Mouse (Mus musculus) heart, adult 2 months (tissue): ENCODE measurements at regions not wholly inside any gene's neighbourhood (a gene's known extent, or its start where the extent isn't known, plus 50 kb on each side); places are given as distances from the start of the nearest gene placed in this dataset.

ENCODE experiments used
- DNase-seq, 2 experiments: peaks; one replicate each; pipeline ENCODE4 v3.0.0; 2021
- H3K27ac ChIP-seq: fragments of 200-600 bp; 2 replicates; pipeline ENCODE4 v1.8.1; 2022
- H3K27me3 ChIP-seq: fragments of 200-500 bp; 2 replicates; pipeline ENCODE4 v1.6.1; 2012; ENCODE audit warnings: mild to moderate bottlenecking, low read length, inconsistent platforms, mixed read lengths; ENCODE audit not compliant: control insufficient read depth, insufficient read depth
- H3K36me3 ChIP-seq: fragments of 200-500 bp; 2 replicates; pipeline ENCODE4 v1.6.1; 2012; ENCODE audit warnings: low read length, inconsistent platforms; ENCODE audit not compliant: control insufficient read depth, insufficient read depth
- H3K4me1 ChIP-seq: fragments of 200-500 bp; 2 replicates; pipeline ENCODE4 v1.6.1; 2011; ENCODE audit warnings: low read length; ENCODE audit not compliant: control insufficient read depth, insufficient read depth
- H3K4me3 ChIP-seq: fragments of 200-600 bp; 2 replicates; pipeline ENCODE4 v1.8.1; 2022
- H3K79me2 ChIP-seq: fragments of 200-500 bp; replicated peaks from 2 replicates; pipeline ENCODE4 v1.6.1; 2012; ENCODE audit warnings: mild to moderate bottlenecking, inconsistent platforms, low read length, moderate library complexity, mixed read lengths; ENCODE audit not compliant: control insufficient read depth, insufficient read depth
- H3K9ac ChIP-seq: fragments of 200-500 bp; 2 replicates; pipeline ENCODE4 v1.6.1; 2012; ENCODE audit warnings: low read depth, mild to moderate bottlenecking, control low read depth, inconsistent platforms, low read length, mixed read lengths
- CTCF ChIP-seq: fragments of 200-600 bp; IDR thresholded peaks from 2 replicates; pipeline ENCODE4 v1.8.1; 2022; ENCODE audit warnings: antibody characterized with exemption, mild to moderate bottlenecking, moderate library complexity
- EP300 ChIP-seq: fragments of 200-500 bp; IDR thresholded peaks from 2 replicates; pipeline ENCODE4 v1.6.1; 2011; ENCODE audit warnings: low read depth, low read length, control low read depth; ENCODE audit not compliant: insufficient read depth
- POLR2A ChIP-seq: fragments of 200-500 bp; IDR thresholded peaks from 2 replicates; pipeline ENCODE4 v1.6.1; 2011; ENCODE audit warnings: mild to moderate bottlenecking, low read depth, low read length, control low read depth; ENCODE audit not compliant: insufficient read depth
- WGBS: fragments of 180-500 bp; shearing (Covaris S2); methylation state at CpG from one replicate; pipeline ENCODE4 v1.1.7; 2018; 5-methylcytosine and 5-hydroxymethylcytosine counted together
- intact Hi-C: fragments of 180-260 bp; cut with DNase I; formaldehyde crosslinking; loops from one replicate; pipeline ENCODE4 v1.15.1; 2025

GRCm38 (mm10) chr5:52035339-52035738 is 155.0 kb downstream of the Dhx15 start:
- Histone ChIP-seq H3K79me2 (no peaks in the 10 kb centered on the region), H3K4me1 (no peaks in the 10 kb centered on the region), H3K27ac (no peak overlapping the region), H3K36me3 (peaks cover 2% of the 10 kb centered on the region; the same call in 1 of the 2 replicates), H3K27me3 (no peaks in the 10 kb centered on the region), H3K9ac (no peak overlapping the region), H3K4me3 (no peak overlapping the region)
- intact Hi-C loops = loop anchor here (5.0 kb wide), 1 partner anchor 83 kb away; no protein-coding TSS in a partner anchor
- no peak for DNase-seq
- TF ChIP-seq EP300 (no peak), CTCF (no peak), POLR2A (no peak)
- 43% methylated on average over 6 of the region's 6 CpGs for WGBS

- Histone ChIP-seq H3K9ac (no peak overlapping the region), H3K4me3 (no peak overlapping the region), H3K27ac (no peak overlapping the region), H3K27me3 (no peaks in the 10 kb centered on the region), H3K36me3 (no peaks in the 10 kb centered on the region), H3K4me1 (no peaks in the 10 kb centered on the region), H3K79me2 (no peaks in the 10 kb centered on the region)
- WGBS = 82% methylated on average over 4 of the region's 4 CpGs
- intact Hi-C loops = no loop called here
- TF ChIP-seq CTCF (no peak), EP300 (no peak), POLR2A (no peak)
- DNase-seq = no peak
These were observed 162.8 kb downstream of the Dhx15 start for GRCm38 (mm10) chr5:52027478-52027877.

GRCm38 (mm10) chr5:52026148-52026547 is 164.2 kb downstream of the Dhx15 start:
- TF ChIP-seq POLR2A = no peak
- no peak for TF ChIP-seq EP300
- TF ChIP-seq CTCF = no peak
- H3K79me2 ChIP-seq = no peaks in the 10 kb centered on the region

GRCm38 (mm10) chr5:52023212-52023611 is 167.1 kb downstream of the Dhx15 start:
- Histone ChIP-seq H3K4me3 (no peak overlapping the region), H3K79me2 (no peaks in the 10 kb centered on the region), H3K36me3 (no peaks in the 10 kb centered on the region), H3K4me1 (no peaks in the 10 kb centered on the region; the same call in 1 of the 2 replicates), H3K9ac (no peak overlapping the region), H3K27me3 (no peaks in the 10 kb centered on the region), H3K27ac (no peak overlapping the region)
- intact Hi-C loops = no loop called here
- DNase-seq = peak; percentile 28 to 43
- no peak for TF ChIP-seq EP300
- TF ChIP-seq CTCF = no peak
- no peak for TF ChIP-seq POLR2A
- WGBS = 54% methylated on average over 9 of the region's 9 CpGs

More at GRCm38 (mm10) chr5:52026148-52026547, 164.2 kb downstream of the Dhx15 start:
- H3K27me3 ChIP-seq = no peaks in the 10 kb centered on the region
- H3K27ac ChIP-seq = no peak overlapping the region
- H3K4me3 ChIP-seq = no peak overlapping the region
- no peak overlapping the region for H3K9ac ChIP-seq
- WGBS = 56% methylated on average over 3 of the region's 3 CpGs
- intact Hi-C loops = no loop called here
- no peaks in the 10 kb centered on the region; the same call in 1 of the 2 replicates for H3K4me1 ChIP-seq
- DNase-seq = no peak
- H3K36me3 ChIP-seq = no peaks in the 10 kb centered on the region

- WGBS = 64% methylated on average over 3 of the region's 3 CpGs
- Histone ChIP-seq H3K9ac (no peak overlapping the region), H3K27me3 (no peaks in the 10 kb centered on the region), H3K79me2 (no peaks in the 10 kb centered on the region), H3K36me3 (no peaks in the 10 kb centered on the region), H3K27ac (no peak overlapping the region), H3K4me3 (no peak overlapping the region), H3K4me1 (no peaks in the 10 kb centered on the region; the same call in 1 of the 2 replicates)
- intact Hi-C loops = no loop called here
- DNase-seq = no peak
- TF ChIP-seq EP300 (no peak), POLR2A (no peak), CTCF (no peak)
These were observed 173.3 kb downstream of the Dhx15 start for GRCm38 (mm10) chr5:52016992-52017391.

GRCm38 (mm10) chr5:52015786-52016185 is 174.5 kb downstream of the Dhx15 start:
- H3K9ac ChIP-seq = no peak overlapping the region
- H3K79me2 ChIP-seq = no peaks in the 10 kb centered on the region
- intact Hi-C loops = no loop called here
- H3K27ac ChIP-seq = no peak overlapping the region
- no peaks in the 10 kb centered on the region for H3K4me1 ChIP-seq
- no peak for TF ChIP-seq EP300
- TF ChIP-seq CTCF = no peak
- TF ChIP-seq POLR2A = no peak
- DNase-seq = no peak
- no peaks in the 10 kb centered on the region for H3K36me3 ChIP-seq
- WGBS = 33% methylated on average over 6 of the region's 6 CpGs
- no peak overlapping the region for H3K4me3 ChIP-seq
- no peaks in the 10 kb centered on the region for H3K27me3 ChIP-seq
